Mouse (Mus musculus) megakaryocyte progenitor cell, adult 5-6 weeks (primary cell): Measurements from ENCODE around the gene Car4. TPM values are rescaled to one million over a fixed set of nuclear protein-coding genes. Genes with fewer than 3 reads are reported as not detected.

Source experiments
- ATAC-seq: replicated peaks from 2 replicates; pipeline ENCODE4 v1.8.0; 2016; ENCODE audit warnings: mild to moderate bottlenecking, moderate TSS enrichment, inconsistent platforms; ENCODE audit not compliant: poor library complexity
- total RNA-seq, 2 experiments: library from RNA; stranded (forward) in 1 of 2; stranded (reverse) in 1 of 2; fragments of 157-497, 149-512 nt in 1 of 2; fragments of 200-1000 nt in 1 of 2; gene quantifications; 2 replicates each; pipeline versions ENCODE4 v1.2.3 to v1.2.4; 2015 to 2017

Car4 gene
- total RNA-seq (2015) (not detected in 2 replicates), total RNA-seq (2017) (not detected in 2 replicates)

DNA sequence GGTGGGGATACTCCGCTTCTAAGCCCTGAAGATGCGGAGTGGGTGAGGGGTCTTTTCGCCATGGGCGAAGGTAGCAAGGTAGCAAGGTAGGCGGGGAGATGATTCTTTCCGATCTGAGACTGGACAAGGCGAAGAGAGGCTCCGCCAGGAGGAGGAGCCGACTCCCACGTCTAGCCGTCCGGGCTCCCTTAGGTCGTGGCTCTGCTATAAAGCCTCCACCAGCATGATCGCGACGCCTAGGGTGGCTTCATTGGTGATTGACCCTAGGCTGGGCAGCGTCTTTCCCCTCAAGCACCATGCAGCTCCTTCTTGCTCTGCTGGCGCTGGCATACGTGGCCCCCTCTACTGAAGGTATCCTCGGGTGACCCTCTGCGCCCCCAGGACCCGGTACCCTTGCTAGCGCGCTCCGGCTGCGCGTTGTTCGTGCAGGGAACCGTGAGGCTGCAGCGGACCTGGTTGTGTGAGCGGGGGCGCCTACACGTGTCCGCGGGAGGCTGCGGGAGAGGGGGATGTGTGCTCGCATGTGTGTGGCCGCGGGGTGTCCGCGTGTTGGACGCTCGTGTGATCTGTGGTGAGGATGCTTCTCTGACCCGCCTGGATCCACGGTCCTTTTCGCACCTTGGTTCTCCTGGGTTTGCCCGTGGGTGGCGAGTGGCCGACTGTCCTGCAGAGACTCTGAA is at the start of gene Car4:
Gene Car4, plus strand, starts transcription at position 196 of the 680 bp plus-strand sequence.
- 0 out of 2 replicates have a peak, but pooled peaks have one; percentile 14 for ATAC-seq

DNA sequence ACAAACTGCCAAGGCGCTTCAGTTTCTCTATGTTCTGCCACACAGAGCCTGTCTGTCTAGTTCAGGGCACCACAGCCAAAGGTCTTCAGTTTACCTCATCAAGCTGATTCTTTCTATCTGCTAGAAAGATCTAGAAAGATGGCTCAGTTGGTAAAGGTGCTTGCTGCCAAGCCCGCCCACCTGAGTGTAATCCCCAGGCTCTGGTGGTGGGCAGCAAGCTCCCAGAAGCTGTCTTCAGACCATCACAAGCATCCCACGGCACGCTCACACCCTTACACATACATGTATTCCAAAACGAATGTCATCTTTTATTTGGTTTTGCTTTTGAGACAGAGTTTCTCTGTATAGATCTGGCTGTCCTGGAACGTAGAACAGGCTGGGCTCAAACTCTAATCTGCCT is 49.1 kb upstream of the Car4 start:
- ATAC-seq = no peak

DNA sequence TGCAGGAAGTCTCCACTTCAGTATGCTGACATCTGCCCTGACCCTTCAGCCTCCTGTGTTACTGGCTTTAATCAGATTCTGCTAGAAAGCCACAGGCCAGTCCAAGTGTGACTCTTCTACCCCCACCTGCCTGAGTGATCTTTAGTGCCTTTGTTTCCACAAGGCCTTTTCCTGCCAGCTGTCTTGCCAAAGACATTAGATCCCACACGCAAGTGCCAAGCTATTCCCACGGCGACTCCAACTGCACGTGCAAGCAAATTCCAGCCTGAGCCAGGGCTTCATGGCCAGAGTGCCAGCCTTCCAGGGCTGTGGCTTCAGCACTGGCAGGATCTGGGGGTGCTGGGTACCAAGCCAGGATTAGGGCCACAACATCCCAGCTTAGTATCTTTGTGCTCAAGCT is 47.2 kb upstream of the Car4 start:
- no peak for ATAC-seq

DNA sequence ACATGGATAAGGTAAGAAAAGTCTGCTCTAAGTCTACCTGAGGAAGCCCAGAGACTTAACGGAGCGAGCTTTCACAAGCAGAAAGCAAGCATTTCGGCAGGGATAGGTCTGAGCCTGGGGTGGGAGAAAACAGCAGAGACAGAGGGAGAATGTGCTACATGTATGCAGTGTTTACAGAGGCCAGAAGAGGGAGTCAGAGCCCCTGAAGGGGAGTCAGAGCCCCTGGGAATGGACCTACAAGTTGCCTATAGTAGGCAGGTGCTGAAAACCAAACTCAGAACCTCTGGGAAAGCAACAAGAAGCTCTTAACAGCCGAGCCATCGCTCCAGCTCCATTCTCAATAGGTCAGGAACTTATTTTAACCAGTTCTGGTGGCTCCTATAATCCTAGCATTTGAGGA is 42.9 kb upstream of the Car4 start:
- ATAC-seq = peak; percentile 45; the same call in 1 of the 2 replicates

DNA sequence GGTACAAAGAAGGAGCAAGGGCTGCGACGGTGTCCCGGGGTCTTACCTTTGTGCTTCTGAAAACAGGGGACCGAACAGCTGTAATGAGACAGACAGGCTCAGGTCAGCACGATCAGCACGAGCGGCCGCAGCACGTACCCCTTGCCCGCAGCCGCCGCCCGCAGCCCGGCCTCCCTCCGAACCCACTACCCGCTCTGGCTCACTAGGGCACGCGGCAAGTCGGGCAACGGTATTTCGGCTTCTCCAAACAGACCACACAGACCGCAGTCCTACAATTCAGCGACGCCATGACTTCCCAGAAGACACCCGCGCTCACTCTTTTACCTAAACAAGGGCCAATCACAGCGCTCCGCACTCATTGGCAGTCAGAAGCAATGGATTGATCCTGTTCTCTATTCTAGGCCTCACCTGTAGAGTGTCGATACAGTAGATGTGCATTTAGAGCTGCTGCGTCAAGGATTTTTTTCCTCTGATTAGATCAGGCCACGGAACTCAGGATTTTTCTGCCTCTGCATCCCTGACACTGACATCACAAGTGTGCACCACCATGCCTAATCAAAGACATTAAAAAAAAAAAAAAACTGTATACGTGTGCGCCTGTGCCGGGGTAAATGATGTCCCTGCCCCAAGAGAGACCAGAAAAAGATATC is 41.4 kb upstream of the Car4 start, which contains the start of gene Znhit3:
Gene Znhit3, minus strand, starts transcription at position 314 of the 650 bp plus-strand sequence.
- ATAC-seq = peak; percentile 92

DNA sequence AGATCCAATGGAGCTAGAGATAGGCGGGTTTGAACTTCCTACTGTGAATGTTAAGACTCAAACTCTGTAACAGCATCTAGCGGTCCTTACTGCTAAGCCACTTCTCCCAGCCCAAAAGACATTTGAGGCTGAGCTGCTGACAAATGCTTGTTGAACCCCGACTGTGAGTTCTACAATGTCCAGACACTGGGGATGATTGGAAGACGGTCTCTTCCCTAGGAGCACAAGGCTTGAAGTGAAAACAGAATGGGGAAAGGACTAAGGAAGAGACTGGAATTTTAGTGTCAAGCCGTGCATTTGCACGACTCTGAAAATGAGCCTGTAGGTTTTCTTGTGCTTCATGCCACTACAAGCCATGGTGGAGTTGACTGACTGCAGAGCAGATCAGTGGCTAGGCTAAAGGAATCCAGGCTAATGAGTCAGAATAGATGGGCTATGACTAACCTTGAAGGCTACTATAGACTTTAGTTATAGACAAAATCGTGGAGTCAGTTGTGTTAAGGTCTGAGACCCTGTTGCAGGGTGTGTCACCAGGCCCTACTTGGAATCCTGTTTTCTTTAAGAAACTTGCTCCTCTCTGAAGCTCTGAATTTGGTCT is 40.8 kb upstream of the Car4 start:
- no peak for ATAC-seq

DNA sequence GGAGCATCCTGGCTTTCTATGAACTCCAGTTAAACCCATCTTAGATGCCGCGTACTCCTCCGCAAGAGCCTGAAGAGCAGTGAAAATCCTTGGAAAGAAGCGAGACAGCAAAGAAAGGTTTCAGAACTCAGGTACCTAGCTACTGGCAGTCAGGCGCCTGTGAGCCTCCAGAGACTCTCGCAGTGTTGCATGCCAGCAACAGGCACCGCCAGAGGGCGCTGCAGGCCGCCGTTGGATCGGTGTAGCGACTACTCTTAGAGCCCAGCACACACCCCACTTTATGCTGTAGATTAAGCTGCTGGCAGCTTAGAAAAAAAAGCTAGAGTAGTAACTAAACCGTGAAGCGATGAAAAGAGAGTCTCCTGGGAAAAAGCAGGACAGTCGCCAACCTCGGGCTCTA is 39.2 kb upstream of the Car4 start:
- peak; percentile 74 for ATAC-seq

DNA sequence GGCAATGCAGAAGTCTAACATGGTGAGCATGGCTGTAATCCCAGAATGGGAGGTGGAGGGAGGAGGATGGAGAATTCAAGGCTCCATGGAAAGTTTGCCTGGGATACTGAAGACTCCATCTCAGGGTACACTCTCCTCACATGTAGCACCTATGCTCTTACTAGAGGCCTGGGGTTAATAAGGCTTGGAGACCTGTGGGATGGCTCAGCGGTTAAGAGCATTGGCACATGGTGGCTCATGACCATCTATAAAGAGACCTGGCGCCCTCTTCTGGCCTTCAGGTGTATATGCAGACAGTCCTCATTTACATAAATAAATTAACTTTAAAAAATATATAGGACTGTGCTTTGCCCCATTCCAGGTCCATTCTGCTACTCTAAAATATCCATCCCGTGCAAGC is 38.3 kb upstream of the Car4 start:
- peak; percentile 53 for ATAC-seq

DNA sequence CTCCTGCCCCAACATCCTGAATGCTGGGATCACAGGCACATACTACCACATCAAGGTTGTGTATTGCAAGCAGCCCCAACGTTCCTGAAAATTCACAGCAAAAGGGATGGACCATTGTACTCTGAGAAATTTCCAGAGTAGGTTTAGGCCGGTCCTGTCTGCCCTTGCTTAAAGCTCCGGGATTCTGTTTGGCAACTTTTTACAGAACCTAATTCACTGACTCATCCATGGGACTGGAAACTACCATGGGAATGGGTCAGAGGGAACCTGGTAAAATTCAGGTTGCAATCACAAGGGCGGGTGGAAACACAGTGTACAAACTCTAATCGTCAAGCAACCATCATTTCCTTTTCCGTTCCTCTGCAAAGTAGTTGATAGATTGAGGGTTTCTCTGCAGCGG is 37.6 kb upstream of the Car4 start:
- no peak for ATAC-seq

DNA sequence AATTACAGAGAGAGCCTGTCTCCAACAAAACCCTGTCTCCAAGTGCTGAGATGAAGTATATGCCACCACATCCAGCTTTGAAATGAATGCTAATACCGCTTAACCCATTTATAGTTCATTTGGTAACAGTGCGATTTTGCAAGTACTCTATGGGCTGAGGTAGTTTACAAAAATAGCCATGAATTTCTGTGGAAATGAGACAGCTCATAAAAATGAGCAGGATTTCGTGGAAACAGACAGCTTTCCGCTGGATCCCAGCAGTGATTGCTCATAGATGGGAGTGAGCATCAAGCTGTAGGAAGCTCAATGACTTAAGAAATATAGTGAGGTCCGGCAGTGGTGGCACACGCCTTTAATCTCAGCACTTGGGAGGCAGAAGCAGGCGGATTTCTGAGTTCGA is 36.6 kb upstream of the Car4 start:
- no peak for ATAC-seq

DNA sequence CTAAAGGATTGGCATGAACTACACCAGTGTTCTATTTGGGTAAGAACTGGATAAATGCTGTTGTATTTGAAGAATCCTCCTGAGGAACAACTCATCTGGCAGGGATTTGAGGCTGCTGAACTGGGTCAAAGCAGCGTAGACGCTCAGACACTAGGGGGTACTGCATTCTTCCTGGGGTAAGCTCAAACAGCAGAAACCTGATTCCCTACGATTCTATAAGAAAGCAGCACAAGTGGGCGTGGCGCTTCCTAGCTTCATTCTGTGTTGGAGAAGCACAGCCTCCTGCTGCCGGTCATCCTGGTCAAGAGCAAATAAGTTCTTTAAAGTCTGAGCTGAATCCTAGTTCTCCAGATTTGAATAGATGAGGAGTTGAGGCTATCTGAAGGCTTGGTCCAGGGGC is 25.3 kb upstream of the Car4 start:
- ATAC-seq = no peak

DNA sequence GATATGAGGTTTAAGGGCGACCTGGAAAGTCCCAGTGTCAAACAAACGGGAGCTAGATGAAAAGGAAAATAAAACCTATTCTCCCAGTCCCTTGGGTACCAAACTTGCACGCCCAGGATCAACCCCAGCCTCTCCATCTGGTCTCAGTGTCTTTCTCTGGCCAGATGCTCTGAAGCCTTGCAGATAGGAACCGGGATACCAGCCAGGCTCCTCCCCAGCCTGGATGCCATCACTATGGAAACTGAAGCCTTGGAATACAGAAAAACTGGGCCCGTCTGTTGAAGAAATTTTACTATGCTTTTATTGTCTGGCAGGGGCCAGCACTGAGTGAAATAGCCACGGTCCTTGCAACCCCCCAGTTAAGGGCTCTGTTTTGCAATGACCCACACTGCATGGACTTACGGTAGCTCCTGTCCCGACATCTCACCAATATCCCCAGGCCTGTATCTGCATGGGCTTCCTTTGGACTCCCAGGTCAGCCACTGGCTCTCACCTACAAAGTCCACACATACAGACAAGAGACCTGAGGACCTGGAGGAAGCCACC is 18.0 kb upstream of the Car4 start:
- no peak for ATAC-seq

DNA sequence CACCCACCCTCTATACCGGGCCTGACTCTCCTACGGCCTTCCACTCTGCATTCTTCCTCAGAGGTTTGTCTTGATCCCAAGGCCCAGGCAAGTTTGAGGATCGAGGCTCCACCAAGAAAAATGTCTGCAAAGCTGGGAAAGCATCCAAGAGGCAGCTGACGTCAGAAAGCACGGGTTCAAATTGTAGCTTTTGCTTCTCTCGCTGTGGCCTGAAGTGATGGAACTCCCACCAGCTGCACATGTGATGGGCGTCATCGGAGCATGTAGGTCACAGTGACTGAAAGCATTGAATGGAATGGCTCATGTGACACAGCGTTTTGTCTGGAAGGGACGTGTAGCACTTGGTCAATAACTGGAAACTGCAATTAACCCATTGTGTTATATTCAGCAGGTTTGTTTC is 17.4 kb upstream of the Car4 start:
- ATAC-seq = no peak

DNA sequence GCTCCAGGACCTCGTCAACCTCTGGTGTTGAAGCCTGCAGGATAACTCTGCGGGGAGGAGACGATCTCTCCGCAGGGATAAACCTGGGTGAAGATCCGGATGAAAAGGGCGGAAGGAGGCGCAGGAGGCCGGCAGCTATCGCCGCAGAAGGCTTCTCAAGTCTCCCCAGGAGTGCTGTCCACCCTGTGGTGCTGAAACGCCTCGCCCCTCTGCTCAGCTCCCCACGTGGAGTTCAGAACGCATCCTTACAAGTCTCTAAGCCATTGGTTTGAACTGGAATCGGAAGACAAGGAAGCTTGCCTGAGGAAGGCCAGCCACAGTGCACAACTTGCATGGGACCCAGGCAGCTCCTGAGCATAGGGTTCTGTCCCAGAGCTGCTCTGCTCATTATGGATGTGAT is 13.6 kb upstream of the Car4 start:
- ATAC-seq = peak; percentile 95

DNA sequence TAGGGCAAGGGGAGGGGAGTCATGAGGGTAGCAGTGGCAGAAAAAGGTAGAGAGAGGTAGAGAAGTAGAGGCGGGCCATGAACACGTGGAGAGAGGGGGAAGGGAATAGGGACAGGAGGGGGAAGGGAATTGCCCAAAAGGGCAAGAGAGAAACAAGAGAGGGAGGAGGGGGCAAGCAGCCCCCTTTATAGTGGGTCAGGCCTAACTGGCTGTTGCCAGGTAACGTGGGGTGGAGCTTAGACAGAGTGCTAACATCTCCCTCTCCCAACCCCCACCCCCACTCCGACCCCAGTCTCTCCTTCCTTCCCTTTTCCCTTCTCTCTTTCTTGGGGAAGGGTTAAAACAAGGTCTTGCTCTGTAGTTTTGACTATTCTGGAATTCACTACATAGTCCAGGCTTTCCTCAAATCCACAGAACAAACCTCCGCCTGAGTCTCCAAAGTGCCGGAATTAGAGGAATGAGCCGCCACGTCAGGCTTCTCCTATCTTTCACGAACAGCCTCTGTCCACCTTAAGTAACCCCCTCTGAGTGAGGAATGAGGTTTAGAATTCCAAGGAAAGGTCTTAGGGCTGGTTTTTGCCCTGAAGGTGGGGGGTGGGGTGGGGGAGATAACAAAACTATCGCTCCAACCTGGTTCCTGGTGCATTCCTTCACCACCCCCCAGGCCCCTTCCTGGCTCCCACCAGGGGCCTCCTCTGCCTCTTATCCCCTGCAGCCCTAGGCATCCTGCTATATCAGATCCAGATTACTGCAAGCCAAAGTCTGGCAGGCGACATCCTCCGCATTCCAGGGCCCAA is 12.7 kb upstream of the Car4 start:
- ATAC-seq = no peak

DNA sequence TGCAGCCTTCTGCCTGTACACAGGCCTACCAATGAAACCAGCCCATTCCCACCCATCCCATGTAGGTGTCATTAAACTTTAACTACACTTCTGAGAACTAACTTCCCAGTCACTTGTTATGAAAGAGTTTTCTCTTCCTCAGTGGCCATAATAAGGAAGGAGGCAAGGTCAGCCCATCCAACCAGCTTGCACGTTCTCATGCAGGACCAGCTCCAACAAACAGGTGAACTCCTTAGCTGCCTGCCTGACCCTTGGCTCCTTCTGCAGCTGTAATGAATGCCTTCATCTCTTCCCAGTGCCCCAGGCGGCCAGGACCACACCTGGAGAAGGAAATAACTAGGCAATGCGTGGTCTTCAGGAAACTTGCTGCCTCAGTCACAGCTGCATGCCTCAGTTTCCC is 11.7 kb upstream of the Car4 start:
- ATAC-seq = no peak

DNA sequence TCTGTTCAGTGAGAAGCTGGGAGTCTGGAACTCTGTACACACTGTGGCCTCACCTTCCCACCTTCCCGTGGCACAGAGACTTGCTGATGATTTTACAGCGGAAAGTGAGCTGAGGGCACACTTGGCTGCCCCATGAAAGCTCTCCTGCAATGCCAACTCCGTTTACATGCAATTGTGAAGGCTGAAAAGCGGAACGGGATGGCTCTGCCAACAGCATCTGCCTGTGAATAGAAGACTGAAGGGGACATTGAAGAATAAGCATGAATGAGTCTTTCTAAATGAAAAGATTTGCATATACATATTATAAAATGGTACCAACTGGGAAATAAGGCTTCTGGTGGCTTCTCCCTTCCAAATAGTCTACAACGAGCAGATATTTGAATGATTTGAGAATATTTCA is 10.4 kb upstream of the Car4 start:
- no peak for ATAC-seq

DNA sequence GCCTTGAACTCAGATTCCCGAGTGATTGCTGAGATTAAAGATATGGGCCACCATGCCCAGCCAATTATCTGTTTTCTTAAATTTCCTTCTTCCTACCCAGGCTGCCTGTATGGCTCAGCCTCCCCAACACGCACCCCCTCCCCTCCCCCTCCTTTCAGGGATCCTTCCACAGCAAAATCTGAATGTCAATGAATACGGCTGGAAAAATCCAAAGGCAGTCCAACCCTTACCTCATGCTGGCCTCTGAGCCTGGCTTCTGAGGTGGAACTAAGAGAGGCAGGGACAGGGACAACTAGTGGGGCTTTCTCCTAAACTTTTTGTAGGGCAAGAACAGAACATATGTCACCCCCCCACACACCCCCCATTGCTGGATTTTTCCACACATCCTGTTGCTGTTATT is 9.5 kb upstream of the Car4 start:
- no peak for ATAC-seq

DNA sequence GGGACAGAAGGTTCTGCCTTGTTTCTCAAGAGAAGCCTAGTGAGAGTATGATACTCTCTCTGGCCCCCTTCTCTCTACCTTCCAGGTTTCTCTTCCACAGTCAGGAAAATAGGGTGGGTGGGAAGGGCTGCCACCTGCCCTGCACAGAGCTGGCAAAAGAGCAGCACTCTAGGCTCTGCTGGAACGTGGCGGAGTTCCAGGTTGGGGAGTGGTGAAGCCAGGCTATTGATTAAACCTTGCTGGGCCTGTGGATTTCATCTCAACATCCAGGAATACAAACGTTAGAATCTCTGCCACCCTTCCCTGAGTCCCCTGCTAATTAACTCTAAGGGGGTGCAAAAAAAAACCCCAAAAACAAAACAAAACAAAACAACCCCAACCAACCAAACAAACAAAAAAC is 9.1 kb upstream of the Car4 start:
- no peak for ATAC-seq

DNA sequence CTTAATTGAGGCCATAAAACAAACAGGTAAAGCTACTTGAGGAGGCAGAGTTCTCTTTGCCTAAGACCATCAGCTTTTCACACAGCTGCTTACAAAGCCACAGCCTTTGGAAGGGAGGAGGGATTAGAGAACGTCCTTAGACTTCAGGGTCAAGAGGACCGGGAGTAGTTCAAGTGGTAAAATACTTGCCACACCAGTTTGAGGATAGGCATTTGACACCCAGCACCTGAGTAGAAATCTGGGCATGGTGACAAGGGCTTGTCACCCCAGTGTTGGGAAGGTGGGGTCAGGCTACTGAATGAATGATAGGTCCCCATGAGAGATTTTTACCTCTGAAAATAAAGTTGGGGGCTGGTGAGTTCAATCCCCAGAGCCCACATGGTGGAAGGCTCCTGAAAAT is 5.0 kb upstream of the Car4 start:
- ATAC-seq = no peak

DNA sequence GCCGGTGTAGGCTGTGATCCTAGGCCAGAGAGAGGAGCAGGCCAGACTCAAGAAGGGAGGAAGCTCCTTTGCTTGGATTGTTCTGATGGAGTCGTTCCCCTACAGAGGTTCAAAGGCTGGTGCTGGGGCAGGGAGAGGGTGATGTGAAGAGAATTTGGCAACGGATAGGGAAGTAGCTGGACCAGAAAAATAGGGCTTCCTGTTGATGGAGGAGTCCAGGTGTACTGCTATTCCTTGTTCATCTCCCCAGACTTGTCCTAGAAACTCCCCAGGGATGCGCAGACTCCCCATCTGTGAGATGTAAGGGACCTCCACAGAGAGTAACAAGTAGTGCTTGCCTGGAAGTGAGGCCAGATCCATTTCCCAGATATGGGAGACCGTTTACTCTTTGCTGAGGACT is 1.2 kb upstream of the Car4 start:
- ATAC-seq = no peak
